Mouse (Mus musculus) heart, postnatal 10 days (tissue): ENCODE results near the gene Sit1. TPM values are rescaled to one million over a fixed set of nuclear protein-coding genes. Genes with fewer than 3 reads are reported as not detected.

Experiments used
- DNase-seq, 2 experiments: peaks; one replicate each; pipeline ENCODE4 v3.0.0; 2021
- intact Hi-C: fragments of 180-260 bp; cut with DNase I; formaldehyde crosslinking; loops from one replicate; pipeline ENCODE4 v1.15.1; 2025
- total RNA-seq, 2 experiments: library from RNA; stranded (reverse); gene quantifications; 2 replicates each; pipeline ENCODE4 v1.2.3; 2021

Sit1 gene
- total RNA-seq, 2 experiments from 2014 or later, result 0.38 TPM; not detected in 1

DNA sequence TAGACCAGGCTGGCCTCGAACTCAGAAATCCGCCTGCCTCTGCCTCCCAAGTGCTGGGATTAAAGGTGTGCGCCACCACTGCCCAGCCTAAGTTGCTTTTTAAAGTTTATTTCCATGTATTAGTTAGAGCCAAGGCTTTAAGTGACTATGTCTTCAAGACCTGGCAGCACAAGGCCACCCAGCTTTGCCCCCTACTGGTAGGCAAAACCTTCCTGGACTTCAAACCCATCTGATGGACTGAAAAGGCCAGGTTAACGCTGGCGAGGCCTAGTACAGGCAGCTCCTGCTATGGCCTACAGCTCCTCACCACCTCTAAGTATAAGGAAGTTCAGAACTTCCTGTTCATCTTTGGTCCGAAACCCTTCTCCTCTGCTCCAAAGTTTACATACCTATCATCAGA is 6.9 kb downstream of the Sit1 start:
- no peak for DNase-seq
- intact Hi-C loops, result no loop called here

- intact Hi-C loops, result no loop called here
- no peak for DNase-seq
Measured at GRCm38 (mm10) chr4:43473636-43474035, 9.9 kb downstream of the Sit1 start.

- intact Hi-C loops, result no loop called here
- no peak for DNase-seq
Measured at GRCm38 (mm10) chr4:43470301-43470700, 13.2 kb downstream of the Sit1 start.

DNA sequence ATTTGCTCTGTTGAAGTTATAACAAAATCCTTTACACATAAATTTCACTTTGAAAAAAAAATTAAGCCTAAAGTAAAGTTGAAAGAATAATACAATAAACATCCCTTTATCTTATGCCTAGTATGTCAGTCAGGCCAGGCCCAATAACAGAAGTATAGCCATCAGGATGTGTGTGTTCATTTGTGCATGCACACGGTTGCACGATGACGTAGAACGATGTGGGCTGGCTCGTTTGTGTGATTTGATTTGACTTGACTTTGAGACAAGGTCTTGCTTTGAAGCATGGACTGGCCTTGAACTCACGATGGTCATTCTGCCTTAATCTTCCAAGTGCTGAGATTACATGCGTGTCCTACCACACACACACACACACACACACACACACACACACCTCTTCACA is 16.7 kb downstream of the Sit1 start:
- intact Hi-C loops, result no loop called here
- no peak for DNase-seq

DNA sequence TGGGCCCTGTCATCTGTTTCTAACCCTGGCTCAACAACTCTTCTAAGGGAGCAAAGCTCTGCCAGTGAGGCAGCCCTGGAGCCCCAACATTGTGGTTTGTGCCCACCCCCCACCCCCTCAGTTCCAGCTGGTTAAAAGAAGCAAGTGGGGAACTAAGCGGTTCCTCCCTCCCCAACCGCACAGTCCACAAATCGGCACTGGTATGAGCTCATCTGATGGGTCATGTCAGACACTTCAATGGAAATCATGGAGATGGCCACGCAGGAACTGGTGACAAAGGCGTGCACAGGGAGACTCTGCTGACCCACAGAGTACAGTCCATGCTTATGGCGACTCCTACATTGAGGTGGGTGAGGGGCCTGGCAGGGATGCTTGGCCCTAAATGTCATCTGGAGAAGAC is 17.6 kb downstream of the Sit1 start:
- intact Hi-C loops, result no loop called here
- DNase-seq, result no peak

- intact Hi-C loops, result no loop called here
- no peak for DNase-seq
Measured at GRCm38 (mm10) chr4:43463102-43463501, 20.4 kb downstream of the Sit1 start.

GRCm38 (mm10) chr4:43457124-43457523 is 26.4 kb downstream of the Sit1 start:
- DNase-seq, result no peak
- intact Hi-C loops, result no loop called here

DNA sequence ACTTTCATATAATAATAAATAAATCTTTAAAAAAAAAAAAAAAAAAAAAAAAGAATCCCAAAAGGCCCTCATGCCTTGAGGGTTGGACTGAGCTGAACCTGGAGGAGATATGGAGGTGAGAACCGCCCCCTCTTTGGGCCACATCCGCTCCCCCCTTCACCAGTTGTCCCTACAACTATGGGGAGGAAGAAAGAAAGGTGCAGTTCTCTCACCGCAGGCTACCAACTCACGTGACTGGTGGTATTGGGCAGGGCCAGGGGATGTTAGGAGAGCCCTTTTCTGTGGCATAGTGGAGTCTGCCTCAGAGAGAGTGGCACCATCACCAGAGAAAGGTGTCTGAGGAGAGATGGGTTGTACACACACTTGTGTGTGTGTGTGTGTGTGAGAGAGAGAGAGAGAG is 27.1 kb downstream of the Sit1 start:
- no peak for DNase-seq
- intact Hi-C loops, result no loop called here

- DNase-seq, result no peak
- intact Hi-C loops, result no loop called here
Measured at GRCm38 (mm10) chr4:43454041-43454836, 29.3 kb downstream of the Sit1 start, which contains the start of gene Cd72. Gene Cd72 (minus strand): TSS chr4:43454628.

- intact Hi-C loops, result no loop called here
- no peak for DNase-seq
Measured at GRCm38 (mm10) chr4:43453413-43453812, 30.1 kb downstream of the Sit1 start.

DNA sequence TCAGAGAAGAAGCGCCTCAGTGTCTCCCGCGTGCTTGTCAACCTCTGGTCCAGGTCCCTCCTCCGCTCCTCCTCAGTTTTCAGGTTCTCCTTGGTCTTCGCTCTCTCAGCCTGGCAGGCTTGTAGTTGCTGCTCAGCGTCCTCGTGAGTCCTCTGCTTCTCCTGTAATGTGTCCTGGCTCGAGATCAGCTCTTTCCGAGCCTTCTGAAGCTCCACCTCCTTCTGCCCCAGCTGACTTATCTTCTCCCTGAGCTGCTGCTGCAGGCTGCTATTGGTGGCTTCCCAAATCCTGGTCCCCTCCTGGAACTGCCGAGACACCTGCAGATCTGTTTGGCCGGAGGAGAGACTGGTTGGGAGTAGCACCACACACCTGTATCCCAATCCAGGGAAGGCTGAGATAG is 31.2 kb downstream of the Sit1 start:
- intact Hi-C loops, result no loop called here
- DNase-seq, result peak; percentile 32 to 41

DNA sequence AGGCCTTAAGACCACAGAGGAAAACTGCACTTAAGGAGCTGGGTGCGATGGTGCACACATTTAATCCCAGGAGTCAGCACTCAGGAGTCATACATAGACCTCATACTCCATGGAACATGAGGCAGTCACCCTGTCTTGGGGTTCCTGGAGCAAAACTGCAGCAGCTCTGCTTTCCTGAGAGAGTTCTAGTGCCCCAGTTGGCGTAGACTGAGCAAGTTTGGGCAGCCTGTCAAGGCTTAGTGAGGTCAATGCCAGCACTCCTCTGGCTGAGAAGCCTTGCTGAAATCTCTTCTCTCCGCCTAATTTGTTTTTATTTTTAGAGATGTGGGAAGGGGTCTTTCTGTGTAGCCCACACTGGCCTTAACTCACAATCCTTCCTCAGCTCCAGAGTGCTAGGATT is 35.0 kb downstream of the Sit1 start:
- peak; percentile 56 to 62 for DNase-seq
- intact Hi-C loops, result no loop called here

DNA sequence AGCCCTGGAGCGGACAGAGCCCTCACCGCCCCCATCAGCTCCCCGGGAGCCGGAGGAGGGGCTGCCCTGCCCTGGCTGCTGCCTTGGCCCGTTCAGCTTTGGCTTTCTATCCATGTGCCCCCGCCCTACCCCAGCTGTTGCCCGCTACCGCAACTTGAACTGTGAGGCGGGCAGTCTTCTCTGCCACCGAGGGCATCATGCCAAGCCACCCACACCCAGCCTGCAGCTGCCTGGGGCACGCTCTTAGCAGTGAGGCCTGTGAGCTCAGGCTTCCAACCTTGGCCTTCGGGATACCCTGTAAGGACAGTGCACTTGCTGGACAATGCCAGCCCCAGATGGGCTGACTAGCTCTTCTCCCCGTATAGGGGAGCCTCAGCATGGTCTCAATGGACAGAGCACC is 36.3 kb downstream of the Sit1 start:
- DNase-seq, result no peak
- intact Hi-C loops, result no loop called here

DNA sequence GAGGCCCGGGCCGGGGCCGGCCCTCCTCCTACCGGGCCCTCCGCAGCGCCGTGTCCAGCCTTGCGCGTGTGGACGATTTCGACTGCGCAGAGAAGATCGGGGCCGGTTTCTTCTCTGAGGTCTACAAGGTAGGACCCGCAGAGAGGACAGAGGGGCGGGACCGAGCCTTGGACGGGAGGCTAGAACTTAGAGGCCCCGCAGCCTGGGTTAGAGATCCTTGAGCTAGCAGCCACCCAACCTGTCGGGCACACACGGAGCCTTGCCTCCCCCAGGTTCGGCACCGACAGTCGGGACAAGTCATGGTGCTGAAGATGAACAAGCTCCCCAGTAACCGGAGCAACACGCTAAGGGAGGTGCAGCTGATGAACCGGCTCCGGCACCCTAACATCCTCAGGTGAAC is 40.0 kb downstream of the Sit1 start:
- peak in 1 of 2 experiments; percentile 58 for DNase-seq

DNA sequence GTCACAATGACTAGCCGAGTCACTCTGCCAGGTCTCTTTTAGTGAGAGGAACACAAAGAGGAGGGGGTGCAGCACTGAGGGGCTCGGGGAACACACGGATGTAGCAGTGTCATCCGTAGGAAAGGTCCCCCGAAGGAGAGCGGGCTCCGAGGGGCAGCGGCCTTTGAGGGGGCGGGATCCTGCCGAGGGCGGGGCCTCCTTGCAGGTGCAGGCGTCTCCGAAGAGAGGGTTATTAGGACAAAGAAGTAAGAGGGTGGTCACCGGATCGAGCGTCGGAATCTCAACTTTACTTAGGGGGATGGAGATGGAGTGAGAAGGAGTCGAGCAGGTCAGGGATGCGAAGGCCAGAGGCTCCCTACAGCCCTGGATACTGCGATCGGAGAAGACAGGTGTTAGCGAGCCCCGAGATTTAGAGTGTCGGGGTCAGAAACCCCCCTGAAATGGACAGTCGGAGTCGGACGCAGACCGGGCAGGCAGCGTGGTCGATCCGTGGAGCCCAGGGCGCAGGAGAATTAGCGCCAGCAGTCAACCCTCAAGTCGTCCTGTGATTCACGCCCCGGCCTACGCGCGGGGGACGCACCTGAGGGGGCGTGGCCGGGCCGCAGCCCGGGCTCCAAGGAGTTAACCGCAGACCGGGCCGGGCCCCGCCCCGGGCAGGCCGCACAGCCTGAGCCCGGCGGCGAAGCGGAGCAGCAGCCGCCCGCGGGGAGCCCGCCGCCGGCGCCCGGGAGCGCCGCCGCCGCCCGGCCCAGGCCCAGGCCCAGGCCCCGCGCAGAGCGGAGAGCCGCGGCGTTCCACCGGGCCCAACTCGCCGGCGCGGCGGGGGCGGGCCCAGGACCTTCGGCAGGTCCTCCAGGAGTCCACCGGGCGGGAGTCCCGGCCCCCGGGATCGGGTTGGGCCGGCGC is 40.8 kb downstream of the Sit1 start:
- peak; percentile 77 for DNase-seq
- intact Hi-C loops, result loop anchor here (1.0 to 5.0 kb wide), 3 partner anchors 37 to 225 kb away; partner anchors contain the start of genes Creb3, Fam221b, Tln1 and Tmem8b

More for the DNA sequence above, 40.0 kb downstream of the Sit1 start:
- intact Hi-C loops, result loop anchor here (2.0 to 5.0 kb wide), 2 partner anchors 119 to 224 kb away; partner anchors contain the start of genes Creb3, Fam221b, Tln1 and Tmem8b

DNA sequence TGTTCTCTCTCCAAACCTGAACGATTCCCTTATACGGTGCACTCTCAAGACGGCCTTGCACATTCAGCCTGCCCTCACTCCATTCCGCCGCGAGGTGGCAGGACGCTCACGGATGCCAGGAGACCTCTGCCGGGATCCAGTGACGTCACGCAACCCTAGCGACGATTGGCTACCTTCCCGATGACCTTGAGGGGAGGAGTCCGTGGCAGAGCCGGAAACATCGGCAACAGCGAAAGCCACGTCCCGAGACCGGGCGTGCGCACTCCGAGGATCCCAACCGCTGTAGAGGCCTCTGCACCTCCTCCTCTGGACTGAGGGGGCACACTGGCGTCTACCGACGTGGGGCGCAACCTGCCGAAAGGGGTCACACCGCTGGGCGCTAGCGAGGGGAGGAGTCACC is 41.5 kb downstream of the Sit1 start:
- intact Hi-C loops, result loop anchor here (1.0 to 5.0 kb wide), 3 partner anchors 37 to 225 kb away; partner anchors contain the start of genes Creb3, Fam221b, Tln1 and Tmem8b
- peak; percentile 100 for DNase-seq

DNA sequence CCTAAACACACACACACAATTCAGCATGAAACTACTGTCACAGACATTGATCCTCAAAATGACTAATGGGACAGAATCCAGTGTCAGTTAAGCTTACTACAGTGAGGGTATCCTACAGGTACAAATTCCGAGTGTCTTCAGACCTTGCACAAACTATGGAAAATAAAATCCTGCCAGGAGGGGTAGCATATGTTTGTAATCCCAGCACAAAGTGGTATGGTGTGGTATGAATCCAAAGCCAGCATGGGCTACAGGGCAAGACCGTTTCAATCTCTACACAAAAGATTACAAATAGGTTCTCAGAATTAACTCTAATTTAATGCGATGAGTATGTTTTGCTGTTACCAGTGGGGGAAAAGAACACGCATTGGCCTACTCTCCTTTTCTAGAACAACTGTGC is 41.9 kb downstream of the Sit1 start, which contains the start of gene Tesk1:
Gene Tesk1, plus strand, starts transcription at position 301 of the 400 bp plus-strand sequence.
- intact Hi-C loops, result loop anchor here (1.0 to 5.0 kb wide), 3 partner anchors 38 to 226 kb away; partner anchors contain the start of genes Creb3, Fam221b, Tln1 and Tmem8b

GRCm38 (mm10) chr4:43432832-43433231 is 50.7 kb downstream of the Sit1 start:
- intact Hi-C loops, result loop anchor here (5.0 kb wide), 1 partner anchor 279 kb away; the partner anchor contains the start of gene Olfr71
- no peak for DNase-seq

More for the DNA sequence above, 41.9 kb downstream of the Sit1 start, which contains the start of gene Tesk1:
- DNase-seq, result no peak
